Mouse (Mus musculus) heart, postnatal 0 days (tissue): ENCODE results near the gene Nubp2. TPM values are rescaled to one million over a fixed set of nuclear protein-coding genes. Genes with fewer than 3 reads are reported as not detected.
A peak's percentile ranks its signal among the peaks of the same experiment; 100 is the strongest.

Experiments used
- ATAC-seq: fragments of 200-750 bp; cut with Nextera tagmentation; 2 replicates; pipeline ENCODE4 v1.8.0; 2017; ENCODE audit warnings: low read depth, moderate number of reproducible peaks, moderate library complexity; ENCODE audit not compliant: insufficient read depth
- DNase-seq: peaks from one replicate; pipeline ENCODE4 v3.0.0-alpha.2; 2016; ENCODE audit warnings: low spot score
- H3K27ac ChIP-seq: fragments of 300-500 bp; sonication (generic); 2 replicates; pipeline ENCODE4 v1.5.1; 2014; ENCODE audit warnings: low read depth, mild to moderate bottlenecking
- H3K27me3 ChIP-seq: fragments of 300-500 bp; sonication (generic); 2 replicates; pipeline ENCODE4 v1.6.1; 2014; ENCODE audit warnings: low read length, mixed read lengths; ENCODE audit not compliant: control insufficient read depth, insufficient read depth
- H3K36me3 ChIP-seq: fragments of 300-500 bp; sonication (generic); replicated peaks from 2 replicates; pipeline ENCODE4 v1.6.1; 2014; ENCODE audit warnings: low read length, mixed read lengths; ENCODE audit not compliant: control insufficient read depth, insufficient read depth
- H3K4me1 ChIP-seq: fragments of 300-500 bp; sonication (generic); 2 replicates; pipeline ENCODE4 v1.6.1; 2014; ENCODE audit warnings: antibody characterized with exemption; ENCODE audit not compliant: control insufficient read depth, insufficient read depth
- H3K4me2 ChIP-seq: fragments of 300-500 bp; sonication (generic); 2 replicates; pipeline ENCODE4 v1.6.1; 2014; ENCODE audit warnings: low read depth, mild to moderate bottlenecking, low read length, moderate library complexity
- H3K4me3 ChIP-seq: fragments of 300-500 bp; sonication (generic); 2 replicates; pipeline ENCODE4 v1.5.1; 2014; ENCODE audit warnings: low read depth, low read length
- H3K9ac ChIP-seq: fragments of 300-500 bp; sonication (generic); replicated peaks from 2 replicates; pipeline ENCODE4 v1.6.1; 2014; ENCODE audit warnings: low read depth, low read length, mixed read lengths
- H3K9me3 ChIP-seq: fragments of 300-500 bp; sonication (generic); replicated peaks from 2 replicates; pipeline ENCODE4 v1.6.1; 2016; ENCODE audit warnings: low read length; ENCODE audit not compliant: control insufficient read depth
- CTCF ChIP-seq: IDR thresholded peaks from 2 replicates; pipeline ENCODE4 v1.5.1; 2016; ENCODE audit warnings: antibody characterized with exemption, control low read depth, low read depth
- EP300 ChIP-seq: IDR thresholded peaks from 2 replicates; pipeline ENCODE4 v1.6.1; 2016; ENCODE audit warnings: antibody characterized with exemption, low read depth
- WGBS: fragments of 180-500 bp; shearing (Covaris S2); extraction: QIAGEN DNeasy Blood & Tissue Kit; methylation state at CpG from one replicate; pipeline ENCODE4 v1.1.7; 2014; 5-methylcytosine and 5-hydroxymethylcytosine counted together
- polyA plus RNA-seq: library from polyadenylated mRNA; unstranded; fragments of >200 nt; fragmentation: Nextera tagmentation; extraction: Ambion mirVana; gene quantifications from 2 replicates; pipeline ENCODE4 v1.2.1, GENCODE M21; 2015
- total RNA-seq: library from RNA; depleted of rRNA; stranded (reverse); fragments of >200 nt; gene quantifications from 2 replicates; pipeline ENCODE4 v1.2.3, GENCODE M21; 2014; ENCODE audit warnings: low replicate concordance; rRNA removed

Nubp2 gene
- total and polyA plus RNA-seq, 2 experiments from 2014 or later, result 31.3 to 44.9 TPM

GRCm38 (mm10) chr17:24842631-24843030, 43.5 kb downstream of the Nubp2 start:
- Histone ChIP-seq H3K4me2 (no peak overlapping the region), H3K36me3 (no peaks in the 10 kb centered on the region), H3K9me3 (no peaks in the 10 kb centered on the region), H3K4me1 (peaks cover 12% of the 10 kb centered on the region), H3K27ac (no peak overlapping the region), H3K27me3 (no peaks in the 10 kb centered on the region), H3K4me3 (no peak overlapping the region), H3K9ac (no peak overlapping the region)
- 45% methylated on average over 2 of the region's 2 CpGs for WGBS
- ATAC-seq, result no peak
- DNase-seq, result no peak
- TF ChIP-seq EP300 (no peak), CTCF (peak; percentile 24; the same call in 1 of the 2 replicates)

GRCm38 (mm10) chr17:24841133-24841532, 45.0 kb downstream of the Nubp2 start:
- Histone ChIP-seq H3K4me2 (no peak overlapping the region), H3K27me3 (0 out of 2 replicates have a peak, but pooled peaks cover 2% of the 10 kb centered on the region), H3K4me3 (no peak overlapping the region), H3K36me3 (no peaks in the 10 kb centered on the region), H3K27ac (no peak overlapping the region), H3K9ac (no peak overlapping the region), H3K4me1 (peaks cover 12% of the 10 kb centered on the region), H3K9me3 (no peaks in the 10 kb centered on the region)
- ATAC-seq (no peak), DNase-seq (no peak)
- WGBS, result 47% methylated on average over 4 of the region's 4 CpGs
- no peak for TF ChIP-seq EP300
- peak; percentile 42; the same call in 1 of the 2 replicates for TF ChIP-seq CTCF

GRCm38 (mm10) chr17:24840341-24840740, 45.8 kb downstream of the Nubp2 start:
- TF ChIP-seq EP300, result no peak
- no peak for TF ChIP-seq CTCF

DNA sequence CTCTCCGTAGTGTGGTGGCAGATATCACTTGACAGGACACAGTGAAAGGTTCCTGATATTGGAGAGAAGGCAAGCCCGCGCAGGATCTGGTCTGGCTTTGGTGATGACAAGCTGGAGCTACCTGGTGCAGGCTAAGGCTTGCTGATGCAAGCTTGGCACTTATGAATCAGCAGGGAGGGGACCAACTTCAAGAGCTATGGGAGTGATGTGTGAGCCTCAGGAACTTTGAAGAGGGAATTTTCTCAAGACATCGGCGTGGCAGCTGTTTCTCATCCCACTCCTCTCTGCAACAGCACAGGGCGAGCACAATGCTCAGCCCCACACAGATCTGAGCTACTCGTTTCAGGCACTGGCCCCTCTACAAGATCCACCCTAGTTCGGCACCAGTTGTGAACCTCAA, 46.3 kb downstream of the Nubp2 start, which contains the start of gene Hagh:
TSS of gene Hagh (plus strand) at position 302 of the 400 bp plus-strand sequence.
- DNase-seq (no peak), ATAC-seq (no peak)
- no peak within 1 kb of the TSS for H3K27ac ChIP-seq
- TF ChIP-seq CTCF, result no peak
- TF ChIP-seq EP300, result no peak
- H3K4me3 ChIP-seq, result no peak within 1 kb of the TSS
- H3K9me3 ChIP-seq, result no peaks in the 10 kb centered on the region
- 33% methylated on average over 8 of the region's 8 CpGs for WGBS
- H3K27me3 ChIP-seq, result 0 out of 2 replicates have a peak, but pooled peaks cover 2% of the 10 kb centered on the region
- H3K9ac ChIP-seq, result no peak within 1 kb of the TSS
- H3K4me2 ChIP-seq, result no peak within 1 kb of the TSS
- H3K4me1 ChIP-seq, result peaks cover 6% of the 10 kb centered on the region; the same call in 1 of the 2 replicates
- no peaks in the 10 kb centered on the region for H3K36me3 ChIP-seq

More at GRCm38 (mm10) chr17:24840341-24840740, 45.8 kb downstream of the Nubp2 start:
- Histone ChIP-seq H3K27ac (no peak overlapping the region), H3K9ac (no peak overlapping the region), H3K27me3 (0 out of 2 replicates have a peak, but pooled peaks cover 2% of the 10 kb centered on the region), H3K4me1 (peaks cover 11% of the 10 kb centered on the region), H3K36me3 (no peaks in the 10 kb centered on the region), H3K4me3 (no peak overlapping the region), H3K4me2 (no peak overlapping the region), H3K9me3 (no peaks in the 10 kb centered on the region)
- DNase-seq (no peak), ATAC-seq (no peak)
- 49% methylated on average over 5 of the region's 5 CpGs for WGBS

Other genes starting within 250 kb of the Nubp2 start
- 87.9 and 118 TPM in 2 replicates for gene Slc9a3r2, start 236.0 kb downstream of the Nubp2 start, total RNA-seq
- 61.9 and 68.1 TPM in 2 replicates for gene Slc9a3r2, start 236.0 kb downstream of the Nubp2 start, polyA plus RNA-seq
- gene Npw, start 227.9 kb downstream of the Nubp2 start, total RNA-seq, result not detected in 2 replicates
- gene Npw, start 227.9 kb downstream of the Nubp2 start, polyA plus RNA-seq, result not detected in 2 replicates
- gene Zfp598, start 216.7 kb downstream of the Nubp2 start, total RNA-seq, result 25.4 and 27.5 TPM in 2 replicates
- gene Zfp598, start 216.7 kb downstream of the Nubp2 start, polyA plus RNA-seq, result 7.8 TPM in 2 replicates
- not detected in 2 replicates for gene Syngr3, start 196.4 kb downstream of the Nubp2 start, total RNA-seq
- gene Syngr3, start 196.4 kb downstream of the Nubp2 start, polyA plus RNA-seq, result 0.16 and 0.49 TPM in 2 replicates
- 25.1 and 37.3 TPM in 2 replicates for gene Gfer, start 190.2 kb downstream of the Nubp2 start, total RNA-seq
- gene Gfer, start 190.2 kb downstream of the Nubp2 start, polyA plus RNA-seq, result 31.0 and 31.6 TPM in 2 replicates
- 0.50 and 2.2 TPM in 2 replicates for gene Noxo1, start 190.1 kb downstream of the Nubp2 start, total RNA-seq
- gene Noxo1, start 190.1 kb downstream of the Nubp2 start, polyA plus RNA-seq, result 0.56 and 0.88 TPM in 2 replicates
- gene Tbl3, start 178.7 kb downstream of the Nubp2 start, total RNA-seq, result 33.9 and 42.2 TPM in 2 replicates
- 27.2 and 30.1 TPM in 2 replicates for gene Tbl3, start 178.7 kb downstream of the Nubp2 start, polyA plus RNA-seq
- gene Rnf151, start 168.3 kb downstream of the Nubp2 start, total RNA-seq, result 6.5 TPM in 1 of 2 replicates, not detected in the other
- gene Rnf151, start 168.3 kb downstream of the Nubp2 start, polyA plus RNA-seq, result not detected in 2 replicates
- 2,967 and 2,982 TPM in 2 replicates for gene Rps2, start 168.2 kb downstream of the Nubp2 start, total RNA-seq
- 722 and 767 TPM in 2 replicates for gene Rps2, start 168.2 kb downstream of the Nubp2 start, polyA plus RNA-seq
- 434 and 667 TPM in 2 replicates for gene Ndufb10, start 161.9 kb downstream of the Nubp2 start, total RNA-seq
- gene Ndufb10, start 161.9 kb downstream of the Nubp2 start, polyA plus RNA-seq, result 1,293 and 1,354 TPM in 2 replicates
- 0.54 and 2.1 TPM in 2 replicates for gene Rpl3l, start 158.5 kb downstream of the Nubp2 start, total RNA-seq
- gene Rpl3l, start 158.5 kb downstream of the Nubp2 start, polyA plus RNA-seq, result 7.2 TPM in 2 replicates
- 28.5 and 41.1 TPM in 2 replicates for gene Msrb1, start 149.7 kb downstream of the Nubp2 start, total RNA-seq
- 48.7 and 55.7 TPM in 2 replicates for gene Msrb1, start 149.7 kb downstream of the Nubp2 start, polyA plus RNA-seq
- gene Hs3st6, start 133.4 kb downstream of the Nubp2 start, total RNA-seq, result 0.23 and 3.4 TPM in 2 replicates
- 0.14 TPM in 2 replicates for gene Hs3st6, start 133.4 kb downstream of the Nubp2 start, polyA plus RNA-seq
- gene Meiob, start 82.1 kb downstream of the Nubp2 start, total RNA-seq, result not detected in 2 replicates
- gene Meiob, start 82.1 kb downstream of the Nubp2 start, polyA plus RNA-seq, result 0.10 TPM in 1 of 2 replicates, not detected in the other
- gene Hagh, start 46.2 kb downstream of the Nubp2 start, total RNA-seq, result 79.2 and 129 TPM in 2 replicates
- gene Hagh, start 46.2 kb downstream of the Nubp2 start, polyA plus RNA-seq, result 114 and 116 TPM in 2 replicates
- 37.4 and 60.1 TPM in 2 replicates for gene Fahd1, start 36.0 kb downstream of the Nubp2 start, total RNA-seq
- gene Fahd1, start 36.0 kb downstream of the Nubp2 start, polyA plus RNA-seq, result 86.4 and 88.6 TPM in 2 replicates
- gene Igfals, start 20.4 kb downstream of the Nubp2 start, total RNA-seq, result 1.7 TPM in 2 replicates
- gene Igfals, start 20.4 kb downstream of the Nubp2 start, polyA plus RNA-seq, result 0.44 and 0.53 TPM in 2 replicates
- gene Spsb3, start 294 bp upstream of the Nubp2 start, total RNA-seq, result 53.2 and 74.6 TPM in 2 replicates
- 35.8 and 40.2 TPM in 2 replicates for gene Spsb3, start 294 bp upstream of the Nubp2 start, polyA plus RNA-seq
- gene Eme2, start 8.7 kb upstream of the Nubp2 start, total RNA-seq, result 23.6 and 28.2 TPM in 2 replicates
- 14.8 and 15.5 TPM in 2 replicates for gene Eme2, start 8.7 kb upstream of the Nubp2 start, polyA plus RNA-seq
- gene Mrps34, start 8.8 kb upstream of the Nubp2 start, total RNA-seq, result 64.0 and 76.7 TPM in 2 replicates
- 135 and 147 TPM in 2 replicates for gene Mrps34, start 8.8 kb upstream of the Nubp2 start, polyA plus RNA-seq
- 58.4 and 60.4 TPM in 2 replicates for gene Nme3, start 10.2 kb upstream of the Nubp2 start, total RNA-seq
- 40.8 and 41.1 TPM in 2 replicates for gene Nme3, start 10.2 kb upstream of the Nubp2 start, polyA plus RNA-seq
- 57.8 and 65.1 TPM in 2 replicates for gene Mapk8ip3, start 50.6 kb upstream of the Nubp2 start, total RNA-seq
- gene Mapk8ip3, start 50.6 kb upstream of the Nubp2 start, polyA plus RNA-seq, result 13.1 and 13.3 TPM in 2 replicates
- 22.4 and 46.5 TPM in 2 replicates for gene Jpt2, start 74.3 kb upstream of the Nubp2 start, total RNA-seq
- 21.2 and 24.4 TPM in 2 replicates for gene Jpt2, start 74.3 kb upstream of the Nubp2 start, polyA plus RNA-seq
- 12.0 and 13.5 TPM in 2 replicates for gene Cramp1l, start 129.4 kb upstream of the Nubp2 start, total RNA-seq
- gene Cramp1l, start 129.4 kb upstream of the Nubp2 start, polyA plus RNA-seq, result 2.2 and 2.4 TPM in 2 replicates
- gene Ift140, start 129.7 kb upstream of the Nubp2 start, total RNA-seq, result 11.7 and 13.4 TPM in 2 replicates
- 4.0 and 4.6 TPM in 2 replicates for gene Ift140, start 129.7 kb upstream of the Nubp2 start, polyA plus RNA-seq
- gene Tmem204, start 197.2 kb upstream of the Nubp2 start, total RNA-seq, result 53.8 and 56.4 TPM in 2 replicates
- 27.2 and 27.9 TPM in 2 replicates for gene Tmem204, start 197.2 kb upstream of the Nubp2 start, polyA plus RNA-seq
- gene Telo2, start 229.6 kb upstream of the Nubp2 start, total RNA-seq, result 27.9 and 31.4 TPM in 2 replicates
- 13.2 and 15.3 TPM in 2 replicates for gene Telo2, start 229.6 kb upstream of the Nubp2 start, polyA plus RNA-seq
- 0.12 TPM in 1 of 2 replicates, not detected in the other for gene Ptx4, start 234.4 kb upstream of the Nubp2 start, total RNA-seq
- gene Ptx4, start 234.4 kb upstream of the Nubp2 start, polyA plus RNA-seq, result 0.22 TPM in 2 replicates
- 15.4 and 20.3 TPM in 2 replicates for gene Clcn7, start 247.0 kb upstream of the Nubp2 start, total RNA-seq
- gene Clcn7, start 247.0 kb upstream of the Nubp2 start, polyA plus RNA-seq, result 12.6 and 12.8 TPM in 2 replicates